Mouse (Mus musculus) heart, adult 2 months (tissue): ENCODE results near the gene Rnaseh2a.

Experiments used
- CTCF ChIP-seq: fragments of 200-600 bp; IDR thresholded peaks from 2 replicates; pipeline ENCODE4 v1.8.1; 2022; ENCODE audit warnings: antibody characterized with exemption, mild to moderate bottlenecking, moderate library complexity
- POLR2A ChIP-seq: fragments of 200-500 bp; IDR thresholded peaks from 2 replicates; pipeline ENCODE4 v1.6.1; 2011; ENCODE audit warnings: mild to moderate bottlenecking, low read depth, low read length, control low read depth; ENCODE audit not compliant: insufficient read depth

DNA sequence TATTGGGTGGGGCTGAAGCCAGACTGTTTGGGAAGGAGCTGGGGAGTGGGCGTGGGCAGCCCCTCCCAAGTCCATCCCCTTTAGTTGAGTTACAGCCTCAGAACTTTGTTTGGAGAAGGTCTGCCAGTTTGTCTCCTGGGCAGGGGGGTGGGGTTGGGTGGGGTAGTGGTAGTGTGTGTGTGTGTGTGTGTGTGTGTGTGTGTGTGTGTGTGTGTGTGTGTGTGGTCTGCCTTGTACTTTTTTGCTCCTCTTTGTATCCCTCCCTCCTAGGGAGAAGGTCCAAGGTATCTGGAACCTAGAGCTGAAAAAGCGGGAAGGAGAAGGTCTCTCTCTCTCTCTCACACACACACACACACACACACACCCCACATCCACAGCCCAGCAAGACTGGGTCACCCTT is 44.9 kb upstream of the Rnaseh2a start, which contains the start of gene Best2:
- TF ChIP-seq CTCF: no peak
- TF ChIP-seq POLR2A: no peak
